Mouse (Mus musculus) thymus, adult 2 months (tissue): ENCODE results near the gene Gtf2h2.

Experiments used
- CTCF ChIP-seq: fragments of 200-500 bp; IDR thresholded peaks from 2 replicates; pipeline ENCODE4 v1.5.1; 2012; ENCODE audit warnings: mild to moderate bottlenecking, control low read depth, low read length, moderate library complexity, borderline replicate concordance; ENCODE audit not compliant: control insufficient read depth, poor library complexity, insufficient read depth; ENCODE audit errors: extremely low read depth
- POLR2A ChIP-seq: fragments of 200-500 bp; IDR thresholded peaks from 2 replicates; pipeline ENCODE4 v1.6.1; 2012; ENCODE audit warnings: mild to moderate bottlenecking, low read length, control low read depth, moderate library complexity; ENCODE audit not compliant: control insufficient read depth, poor library complexity, insufficient read depth; ENCODE audit errors: extremely low read depth

DNA sequence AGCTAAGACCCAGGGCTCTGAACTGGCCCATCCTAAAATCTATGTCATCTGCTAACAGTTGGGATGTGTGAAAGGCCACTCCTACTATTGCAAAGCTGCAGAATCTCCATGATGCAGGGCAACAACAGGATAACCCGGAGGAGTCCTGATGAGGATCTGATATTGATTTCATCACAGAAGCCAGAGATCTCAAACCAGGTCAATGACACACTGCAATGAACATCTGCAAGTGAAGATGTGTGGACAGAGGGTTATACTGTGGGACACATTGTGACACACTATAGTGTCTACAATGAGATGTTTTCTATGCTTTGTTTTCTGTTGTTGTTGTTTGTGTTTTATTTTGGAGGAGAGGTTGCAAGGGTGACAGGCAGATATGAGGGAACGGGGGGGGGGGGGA lies 31.3 kb upstream of the Gtf2h2 start:
- TF ChIP-seq CTCF (no peak), POLR2A (no peak)
